Mouse (Mus musculus) ovary, adult 2 months (tissue): ENCODE results near the gene Zfp493. TPM values are rescaled to one million over a fixed set of nuclear protein-coding genes. Genes with fewer than 3 reads are reported as not detected.

Experiments used
- polyA plus RNA-seq: library from polyadenylated mRNA; depleted of rRNA; stranded (reverse); fragments of >200 nt; gene quantifications from 2 replicates; pipeline ENCODE4 v1.2.3, GENCODE M21; 2012; rRNA removed

Gene Zfp493
- 0.61 and 0.90 TPM in 2 replicates for polyA plus RNA-seq

GRCm38 (mm10) chr13:67779265-67780221, at the start of gene Zfp493:
Gene Zfp493, plus strand, starts transcription at chr13:67779693.

GRCm38 (mm10) chr13:67754333-67755306, 24.9 kb upstream of the Zfp493 start, which contains the start of gene Zfp85:
Gene Zfp85, minus strand, starts transcription at chr13:67755228.

GRCm38 (mm10) chr13:67813710-67814660, 34.5 kb downstream of the Zfp493 start, which contains the start of gene Zfp273:
Gene Zfp273, plus strand, starts transcription at chr13:67813740.

GRCm38 (mm10) chr13:67830911-67831336, 51.4 kb downstream of the Zfp493 start, which contains the start of gene Gm10037:
Gene Gm10037, plus strand, starts transcription at chr13:67831106.

Other genes with a start within 250 kb of the Zfp493 start
- 3.1 and 4.7 TPM in 2 replicates for gene Zfp748, start 225.9 kb upstream of the Zfp493 start, polyA plus RNA-seq
- 0.05 and 0.14 TPM in 2 replicates for gene Zfp729b, start 170.0 kb upstream of the Zfp493 start, polyA plus RNA-seq
- not detected in 2 replicates for gene Gm49345, start 141.9 kb upstream of the Zfp493 start, polyA plus RNA-seq
- 0.46 and 1.1 TPM in 2 replicates for gene Zfp729a, start 141.9 kb upstream of the Zfp493 start, polyA plus RNA-seq
- 2.9 and 3.4 TPM in 2 replicates for gene Zfp738, start 92.6 kb upstream of the Zfp493 start, polyA plus RNA-seq
- 0.31 and 0.92 TPM in 2 replicates for gene Zfp65, start 50.5 kb upstream of the Zfp493 start, polyA plus RNA-seq
- gene Zfp85, start 24.5 kb upstream of the Zfp493 start, polyA plus RNA-seq, result 0.07 and 0.14 TPM in 2 replicates
- 0.14 and 0.58 TPM in 2 replicates for gene Zfp273, start 34.0 kb downstream of the Zfp493 start, polyA plus RNA-seq
- gene Gm10037, start 51.4 kb downstream of the Zfp493 start, polyA plus RNA-seq, result 0.35 TPM in 1 of 2 replicates, not detected in the other
- gene BC048507, start 83.6 kb downstream of the Zfp493 start, polyA plus RNA-seq, result not detected in 2 replicates